9 mouse cellular contexts compared by ENCODE assay signal in genomic region chr19:44363529-44363928, GRCm38 (mm10). TPM values are rescaled to one million over a fixed set of nuclear protein-coding genes. Genes with fewer than 3 reads are reported as not detected.
DNase-seq lines count a peak whose midpoint lies in the region; ATAC-seq and TF ChIP-seq lines count a peak whose summit lies in the region.
"Had no signal": no experiment of that assay in that cellular context is flagged by ENCODE, and none has a peak within 500 bp of the region (broad histone marks: within the 10 kb centered on the region; RNA-seq: fewer than 3 reads in every experiment).

No protein-coding gene starts in this region.

- TF ChIP-seq CTCF in cerebellum, adult 2 months (IDR thresholded peaks at IDR 0.05; ENCODE audit: borderline replicate concordance, insufficient read depth, low read depth, low read length): peak; percentile 93

- H3K9ac ChIP-seq in midbrain, embryonic 15.5 days: no peak overlapping the region
- no peak overlapping the region for H3K9ac ChIP-seq in kidney, embryonic 14.5 days (ENCODE audit: low read depth, low read length)

- no peaks in the 10 kb centered on the region for H3K27me3 ChIP-seq in midbrain, embryonic 10.5 days (ENCODE audit: low read depth, poor library complexity, severe bottlenecking)
- no peaks in the 10 kb centered on the region for H3K27me3 ChIP-seq in midbrain, embryonic 15.5 days (replicated peaks)
- H3K27me3 ChIP-seq in cerebellum, adult 2 months (ENCODE audit: control insufficient read depth, insufficient read depth, low read length): no peaks in the 10 kb centered on the region
- no peaks in the 10 kb centered on the region for H3K27me3 ChIP-seq in kidney, embryonic 14.5 days (ENCODE audit: control insufficient read depth, insufficient read depth, low read length)

- H3K36me3 ChIP-seq in midbrain, embryonic 10.5 days: no peaks in the 10 kb centered on the region
- no peaks in the 10 kb centered on the region for H3K36me3 ChIP-seq in midbrain, embryonic 15.5 days (replicated peaks)
- no peaks in the 10 kb centered on the region for H3K36me3 ChIP-seq in kidney, embryonic 14.5 days (ENCODE audit: control insufficient read depth, insufficient read depth, low read length)

- no peak for TF ChIP-seq POLR2A in cerebellum, adult 2 months (IDR thresholded peaks at IDR 0.05; ENCODE audit: borderline replicate concordance, insufficient read depth, low read length)

- peaks cover 5% of the 10 kb centered on the region; the same call in 1 of the 2 replicates for H3K4me1 ChIP-seq in midbrain, embryonic 10.5 days
- H3K4me1 ChIP-seq in midbrain, embryonic 15.5 days: peaks cover 3% of the 10 kb centered on the region; the same call in 1 of the 2 replicates
- peaks cover 4% of the 10 kb centered on the region; the same call in 1 of the 2 replicates for H3K4me1 ChIP-seq in cerebellum, adult 2 months (ENCODE audit: control insufficient read depth, insufficient read depth, low read length)
- no peaks in the 10 kb centered on the region for H3K4me1 ChIP-seq in kidney, embryonic 14.5 days (ENCODE audit: control insufficient read depth, insufficient read depth, low read length)

- H3K4me2 ChIP-seq in midbrain, embryonic 15.5 days: no peak overlapping the region
- H3K4me2 ChIP-seq in kidney, embryonic 14.5 days (replicated peaks; ENCODE audit: low read depth, low read length): no peak overlapping the region

- H3K27ac ChIP-seq in midbrain, embryonic 10.5 days (replicated peaks): no peak overlapping the region
- H3K27ac ChIP-seq in midbrain, embryonic 15.5 days: no peak overlapping the region
- no peak overlapping the region for H3K27ac ChIP-seq in cerebellum, adult 2 months (ENCODE audit: insufficient read depth, low read length)
- H3K27ac ChIP-seq in kidney, embryonic 14.5 days (ENCODE audit: low read depth, low read length): no peak overlapping the region

- no peak overlapping the region; the same call in 1 of the 2 replicates for H3K4me3 ChIP-seq in midbrain, embryonic 10.5 days
- H3K4me3 ChIP-seq in midbrain, embryonic 15.5 days: no peak overlapping the region
- no peak overlapping the region for H3K4me3 ChIP-seq in cerebellum, adult 2 months (replicated peaks; ENCODE audit: insufficient read depth, low read depth, low read length)
- H3K4me3 ChIP-seq in kidney, embryonic 14.5 days (ENCODE audit: low read length): no peak overlapping the region
- H3K4me3 ChIP-seq: erythroblast, embryonic 14.5 days had no signal

- 0 out of 2 replicates have a peak, but pooled peaks cover 5% of the 10 kb centered on the region for H3K9me3 ChIP-seq in midbrain, embryonic 10.5 days (replicated peaks)
- H3K9me3 ChIP-seq in midbrain, embryonic 15.5 days: no peaks in the 10 kb centered on the region
- no peaks in the 10 kb centered on the region for H3K9me3 ChIP-seq in kidney, embryonic 14.5 days (ENCODE audit: control insufficient read depth, low read length)

- DNase-seq in midbrain, embryonic 10.5 days (ENCODE audit: low spot score): peak; percentile 66
- peak; percentile 54 to 63 for DNase-seq in cerebellum, adult 2 months
- DNase-seq in frontal cortex, postnatal 36 days (ENCODE audit: low spot score in 2 of 2): peak; percentile 67 to 80
- DNase-seq in liver: peak; percentile 83
- peak; percentile 35 for DNase-seq in thymus, adult 18-20 months

- 19% methylated on average over 13 of the region's 13 CpGs for WGBS in midbrain, embryonic 10.5 days
- WGBS in midbrain, embryonic 15.5 days: 19% methylated on average over 13 of the region's 13 CpGs
- WGBS in cerebellum, adult 2 months: 21% methylated on average over 13 of the region's 13 CpGs
- WGBS in kidney, embryonic 14.5 days: 23% methylated on average over 13 of the region's 13 CpGs

- no peak for ATAC-seq in midbrain, embryonic 15.5 days (replicated peaks)
- ATAC-seq in kidney, embryonic 14.5 days (ENCODE audit: low FRiP score, low TSS enrichment): peak; percentile 72; the same call in 1 of the 2 replicates
- peak; percentile 96 for ATAC-seq in neutrophil, adult 5-6 weeks (ENCODE audit: extremely low read depth, insufficient number of reproducible peaks, low FRiP score, poor library complexity, severe bottlenecking)

RNA-seq across cellular contexts. Expression of gene Scd4, which starts 30.6 kb away (rescaled TPM):
- polyA plus RNA-seq in midbrain, embryonic 10.5 days (2016; fragmentation: Nextera tagmentation; extraction: Ambion mirVana): 0.06 TPM in 1 of 2 replicates, not detected in the other
- 0.08 and 0.13 TPM in 2 replicates for polyA plus RNA-seq in midbrain, embryonic 15.5 days (2015; fragmentation: Nextera tagmentation; extraction: Ambion mirVana)
- 0.18 and 0.22 TPM in 2 replicates for polyA plus RNA-seq in cerebellum, adult 2 months (2012; rRNA removed)
- polyA plus RNA-seq in kidney, embryonic 14.5 days (2014; fragmentation: Nextera tagmentation; extraction: Ambion mirVana): 0.11 TPM in 1 of 2 replicates, not detected in the other
- 0.12 and 1.0 TPM in 2 replicates for total RNA-seq in neutrophil, adult 5-6 weeks (2017)
- polyA plus RNA-seq: erythroblast, embryonic 14.5 days had no signal

RNA-seq across cellular contexts. Expression of gene Scd1, which starts 44.1 kb away (rescaled TPM):
- polyA plus RNA-seq in midbrain, embryonic 10.5 days (2016; fragmentation: Nextera tagmentation; extraction: Ambion mirVana): 20.0 and 21.6 TPM in 2 replicates
- polyA plus RNA-seq in midbrain, embryonic 15.5 days (2015; fragmentation: Nextera tagmentation; extraction: Ambion mirVana): 6.9 and 7.0 TPM in 2 replicates
- 151 and 160 TPM in 2 replicates for polyA plus RNA-seq in cerebellum, adult 2 months (2012; rRNA removed)
- polyA plus RNA-seq in kidney, embryonic 14.5 days (2014; fragmentation: Nextera tagmentation; extraction: Ambion mirVana): 2.7 and 5.2 TPM in 2 replicates
- 296 and 305 TPM in 2 replicates for total RNA-seq in neutrophil, adult 5-6 weeks (2017)
